Mouse (Mus musculus): ENCODE results near the gene Rabggtb.

Gene Rabggtb

DNA sequence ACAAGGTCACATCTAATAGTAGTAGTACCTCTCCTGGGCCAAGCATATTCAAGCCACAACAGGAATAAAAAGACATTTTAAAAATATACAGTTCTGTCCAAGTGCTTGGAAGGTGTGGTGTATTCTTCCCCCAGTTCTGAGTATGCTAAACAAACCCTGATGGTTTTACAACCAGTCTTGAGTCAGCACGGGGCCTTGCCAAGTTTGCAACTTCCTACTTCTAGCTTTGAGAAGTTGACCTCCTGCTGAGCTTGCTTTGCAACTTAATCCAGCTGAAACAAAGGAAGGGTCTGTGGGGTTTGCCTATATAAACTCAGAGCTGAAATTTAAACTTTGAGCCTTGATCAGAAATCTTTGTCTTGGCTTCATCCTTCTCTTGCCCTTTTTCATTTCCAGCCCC is 4.4 kb upstream of the Rabggtb start:
- DNase-seq: no peak

DNA sequence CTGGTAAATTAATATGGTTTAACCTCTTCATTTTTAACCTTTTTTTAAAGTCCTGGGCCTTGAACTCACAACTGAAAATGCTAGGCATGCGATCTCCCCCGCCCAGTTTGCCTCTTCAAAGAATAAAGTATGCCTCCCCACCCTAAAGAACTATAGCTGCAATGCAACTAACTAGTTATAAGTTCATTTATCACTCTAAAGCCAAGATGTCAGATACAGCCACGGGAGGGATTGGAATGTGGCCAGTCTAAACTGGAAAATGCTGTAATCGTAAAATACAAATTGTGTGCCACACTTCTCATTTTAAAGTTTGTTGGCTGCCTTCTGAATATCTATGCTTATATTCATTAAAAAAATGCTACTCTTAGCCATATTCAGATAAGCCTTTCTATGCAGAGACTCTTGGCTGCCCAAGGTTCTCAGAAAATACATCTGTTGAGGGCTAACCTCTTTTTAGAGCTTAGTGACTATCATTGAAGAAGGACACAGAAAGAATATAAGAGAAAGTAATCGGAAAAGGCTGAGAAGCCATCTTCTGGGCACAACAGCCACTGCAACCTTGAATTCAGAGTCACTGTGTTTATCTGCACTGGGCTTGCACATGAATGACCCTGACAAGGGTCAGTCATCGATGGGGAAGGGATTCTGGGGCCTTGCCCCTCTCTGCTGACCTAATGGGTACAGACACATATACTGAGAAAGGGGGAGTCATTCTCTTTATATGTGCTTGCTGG is 868 bp upstream of the Rabggtb start:
- peak; percentile 13 to 15 for DNase-seq

DNA sequence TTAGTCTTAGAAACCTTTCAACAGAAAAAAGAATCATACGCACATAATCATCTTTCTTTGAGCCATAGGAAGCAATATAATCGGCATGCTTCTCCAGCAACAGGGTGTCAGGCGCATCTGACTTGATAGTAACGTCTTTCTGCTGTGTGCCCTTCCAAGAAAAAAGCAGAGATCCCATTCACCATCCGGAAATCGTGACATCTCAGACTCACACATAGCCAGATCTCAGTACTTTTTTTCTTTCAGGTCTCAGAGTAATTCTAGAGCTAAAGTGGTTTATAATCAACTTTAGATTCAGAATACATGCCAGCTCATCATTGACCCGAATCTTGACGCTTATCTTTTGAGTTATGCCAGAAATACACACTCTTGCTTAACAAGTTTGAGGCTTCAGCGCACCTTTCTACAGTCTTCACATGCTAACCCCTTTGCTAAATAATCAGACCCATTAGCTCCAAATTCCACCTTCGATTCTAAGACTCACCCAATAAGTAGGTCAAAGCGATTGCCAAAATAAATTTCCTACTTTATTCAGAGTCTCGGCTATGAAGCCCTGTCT is 848 bp downstream of the Rabggtb start:
- DNase-seq: no peak

DNA sequence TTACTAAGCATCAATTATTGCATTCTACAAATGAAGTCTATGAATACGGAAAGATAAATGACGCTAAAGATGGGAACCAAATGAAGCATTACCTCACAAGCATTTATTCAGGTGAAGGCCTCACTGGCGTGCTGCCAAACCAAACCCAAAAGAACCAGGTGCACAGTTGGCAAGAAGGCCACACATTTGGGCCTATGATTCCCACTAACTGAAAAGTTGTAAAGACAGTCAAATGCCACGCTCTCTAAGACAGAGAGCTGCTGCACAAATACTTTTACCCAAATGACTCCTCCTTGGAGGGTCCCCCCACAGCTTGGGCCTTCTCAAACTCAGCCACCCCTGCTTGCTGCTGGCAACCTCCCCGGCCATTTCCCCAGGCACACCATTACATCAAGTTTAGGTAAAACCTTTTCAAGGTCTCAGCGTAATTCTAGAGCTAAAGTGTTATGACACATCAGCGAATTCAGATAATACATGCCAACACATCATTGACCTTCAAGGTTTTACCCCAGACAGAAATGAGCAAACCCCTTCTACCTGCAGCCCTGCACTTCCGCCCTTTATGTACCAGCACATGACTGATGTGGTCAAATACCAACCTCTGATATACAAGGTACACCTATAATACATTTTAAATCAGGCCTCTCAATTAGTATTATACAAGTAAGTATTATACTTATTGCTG is 1.5 kb downstream of the Rabggtb start:
- DNase-seq: peak; percentile 43 to 67

DNA sequence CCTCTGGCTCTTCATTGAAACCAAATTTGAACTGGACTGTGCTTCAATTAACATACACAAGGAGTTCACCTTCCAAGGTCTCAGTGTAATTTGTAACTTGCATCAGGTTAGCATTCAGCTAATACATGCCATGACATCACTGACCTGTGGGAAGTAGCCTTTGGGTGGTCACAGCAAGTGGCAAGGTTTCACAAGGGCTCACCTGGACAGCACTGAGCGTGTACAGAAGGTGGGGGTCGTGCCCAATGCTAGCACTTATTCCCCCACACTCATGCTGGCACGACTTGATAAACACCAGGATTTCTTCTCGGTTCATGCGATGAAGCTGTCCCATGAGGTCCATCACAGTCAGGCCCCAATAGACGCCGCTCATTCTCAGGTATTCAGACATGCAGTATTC is 2.3 kb downstream of the Rabggtb start:
- peak in 1 of 2 experiments; percentile 13 for DNase-seq

DNA sequence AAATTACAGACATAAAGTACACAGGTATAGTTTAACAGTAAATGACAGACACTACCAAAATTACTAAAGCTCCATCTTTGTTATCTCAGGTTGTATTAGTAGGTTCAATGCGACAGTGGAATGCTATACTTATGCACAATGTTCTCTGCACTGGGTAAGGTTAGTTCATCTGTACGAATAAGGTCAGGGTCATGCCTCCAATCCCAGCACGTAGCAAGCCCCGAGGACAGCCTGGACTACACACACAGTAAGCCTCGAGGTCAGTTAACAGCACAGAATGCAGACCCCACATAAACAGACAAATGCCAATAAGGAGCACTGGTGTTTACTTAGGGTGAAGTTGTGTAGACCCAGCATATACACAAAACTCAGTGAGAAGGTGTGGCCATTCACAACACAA is 3.9 kb downstream of the Rabggtb start:
- no peak for DNase-seq

DNA sequence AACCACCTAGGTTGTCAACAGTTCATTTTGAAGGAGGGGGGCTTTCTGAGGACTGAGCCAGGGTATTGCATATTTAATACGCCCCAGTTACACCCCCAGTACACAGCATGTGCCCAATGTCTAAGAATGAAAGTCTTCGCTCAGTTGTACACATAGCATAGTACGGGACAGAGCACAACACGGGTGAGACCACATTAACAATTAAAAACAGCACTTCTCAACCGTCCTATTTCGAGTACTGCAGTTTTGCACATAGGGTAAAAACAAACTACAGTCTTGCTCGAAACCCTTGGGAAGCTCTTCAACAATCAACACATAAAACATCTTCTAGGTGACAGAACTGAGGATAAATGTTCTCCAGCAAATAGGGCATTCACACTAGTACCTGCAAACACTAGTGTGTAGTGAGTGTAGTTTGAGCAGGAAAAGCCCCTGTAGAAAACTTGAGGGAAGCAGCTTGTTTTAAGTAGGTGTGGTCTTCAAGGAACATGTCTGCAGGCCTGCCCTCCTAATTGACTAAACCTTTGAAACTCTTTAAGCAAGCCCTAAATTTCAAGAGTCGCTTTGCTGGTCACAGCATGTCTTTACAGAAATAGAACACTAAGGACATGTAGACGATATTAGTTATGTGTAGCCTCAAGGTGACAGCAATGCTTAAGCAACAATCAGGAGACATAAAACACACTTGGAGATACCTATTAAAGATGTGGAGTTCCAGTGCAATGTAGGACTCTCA is 6.5 kb downstream of the Rabggtb start, which contains the start of gene Msh4:
Gene Msh4 (minus strand): TSS at position 3 of the 736 bp plus-strand sequence.
- DNase-seq: no peak

DNA sequence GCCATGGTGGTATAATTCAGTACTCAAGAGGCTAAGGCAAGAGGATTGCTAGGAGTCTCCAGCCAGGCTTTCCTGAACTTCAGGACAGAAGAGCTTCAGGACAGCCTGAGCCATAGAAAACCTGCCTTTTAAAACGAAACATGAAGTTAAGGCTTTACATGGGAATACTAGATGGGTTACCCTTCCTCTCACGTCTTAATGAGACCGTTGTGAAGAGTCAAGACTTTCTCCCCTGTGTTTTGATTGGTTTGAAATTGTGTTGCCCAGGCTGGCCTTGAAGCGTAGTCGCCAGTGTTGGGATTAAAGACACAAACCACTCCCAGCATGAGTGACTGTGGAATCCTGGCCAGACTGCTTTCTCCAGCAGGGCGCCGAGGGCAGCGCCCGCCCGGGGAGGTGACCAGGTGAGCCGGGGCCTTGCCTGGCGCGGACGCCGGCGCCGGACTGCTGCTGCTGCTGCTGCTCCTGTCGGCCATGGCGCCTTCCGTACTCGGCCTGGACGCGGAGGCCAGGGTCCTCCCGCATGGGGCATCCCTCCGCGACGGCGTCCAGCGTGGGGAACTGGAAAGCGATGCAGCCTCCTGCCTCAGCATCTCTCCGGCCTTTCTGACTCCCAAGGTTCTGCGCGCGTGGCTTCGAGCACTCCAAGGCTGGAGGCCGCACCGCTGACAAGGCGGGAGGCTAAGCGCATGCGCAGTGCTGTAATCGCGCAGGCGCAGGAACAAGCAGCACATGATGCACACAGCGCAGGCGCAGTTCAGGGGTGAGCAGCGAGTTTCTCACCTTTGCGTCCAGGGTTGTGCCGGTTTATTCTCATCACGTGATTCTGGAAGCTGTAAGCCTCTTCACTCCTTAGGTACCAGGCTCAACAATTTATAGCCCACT is 7.3 kb downstream of the Rabggtb start:
- peak; percentile 17 to 34 for DNase-seq

DNA sequence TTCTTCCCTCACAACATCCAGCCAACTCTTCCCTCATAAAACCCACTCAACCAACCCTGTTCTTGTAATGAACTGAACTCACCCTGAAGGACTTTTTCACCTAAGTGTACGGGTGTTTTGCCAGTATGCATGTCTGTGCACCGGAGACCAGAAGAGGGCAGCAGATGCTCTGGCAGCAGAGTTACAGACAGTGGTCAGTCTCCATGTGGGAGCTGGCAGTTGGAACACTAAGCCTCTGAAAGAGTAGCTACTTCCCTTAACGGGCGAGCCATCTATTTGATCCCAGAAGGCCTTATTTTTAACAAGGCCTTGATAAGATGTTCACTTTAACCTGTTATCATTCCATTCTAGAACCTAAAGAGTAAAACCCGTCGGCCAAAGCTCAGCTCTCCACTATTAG is 8.2 kb downstream of the Rabggtb start:
- DNase-seq: peak; percentile 54 to 77

DNA sequence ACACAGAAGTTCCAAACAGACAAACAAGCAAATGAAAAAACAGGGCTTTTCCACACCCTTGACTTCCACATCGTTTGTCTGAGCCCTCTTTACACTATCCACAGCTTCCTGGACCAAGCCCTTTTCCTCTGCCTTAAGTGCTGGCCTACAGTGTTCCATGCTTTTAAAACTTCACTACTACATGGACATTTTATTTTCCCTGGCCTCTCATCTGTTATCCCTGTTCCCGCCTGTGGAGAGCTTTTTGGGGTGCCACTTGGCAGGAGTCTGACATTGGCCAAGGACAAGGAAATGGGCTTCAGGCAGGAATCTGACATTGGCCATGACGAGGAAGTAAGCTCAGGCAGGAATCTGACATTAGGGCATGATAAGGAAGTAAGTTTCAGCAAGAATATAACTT is 10.2 kb downstream of the Rabggtb start:
- DNase-seq: no peak

DNA sequence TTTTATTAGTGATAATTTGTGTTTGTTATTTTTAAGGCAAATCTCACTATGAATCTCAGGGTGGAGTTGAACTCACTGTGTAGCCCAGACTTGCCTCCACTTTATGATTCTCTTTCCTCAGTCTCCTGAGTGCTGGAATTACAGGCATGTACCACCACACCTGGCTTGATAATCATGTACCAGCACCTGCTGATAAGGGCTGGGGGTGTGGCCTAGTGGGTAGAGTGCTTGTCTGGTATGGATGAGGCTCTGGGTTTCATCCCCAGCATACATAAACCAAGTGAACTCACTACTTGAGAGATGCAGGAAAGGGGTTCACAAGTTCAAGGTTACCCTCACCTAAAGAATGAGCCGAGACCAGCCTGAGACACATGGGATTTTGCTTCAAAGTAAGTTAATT is 10.9 kb downstream of the Rabggtb start:
- no peak for DNase-seq

DNA sequence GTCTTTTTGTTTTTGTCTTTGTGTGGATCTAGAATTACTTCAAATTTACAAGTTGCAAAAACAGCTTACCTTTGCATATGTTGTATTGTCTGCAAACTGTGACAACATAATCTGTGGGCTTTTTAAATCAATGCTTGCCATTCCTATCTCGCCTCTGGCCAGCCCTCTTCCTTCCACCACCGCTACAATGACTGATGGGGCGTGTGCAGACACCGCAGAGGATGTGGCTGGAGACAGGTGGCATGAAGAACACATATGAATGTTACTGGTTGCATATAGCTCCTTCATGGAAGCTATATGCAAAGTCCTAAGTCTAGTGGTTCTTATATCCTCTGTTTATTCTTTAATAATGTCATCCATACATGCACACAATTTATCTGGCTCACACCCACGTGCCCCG is 15.6 kb downstream of the Rabggtb start:
- DNase-seq: no peak

DNA sequence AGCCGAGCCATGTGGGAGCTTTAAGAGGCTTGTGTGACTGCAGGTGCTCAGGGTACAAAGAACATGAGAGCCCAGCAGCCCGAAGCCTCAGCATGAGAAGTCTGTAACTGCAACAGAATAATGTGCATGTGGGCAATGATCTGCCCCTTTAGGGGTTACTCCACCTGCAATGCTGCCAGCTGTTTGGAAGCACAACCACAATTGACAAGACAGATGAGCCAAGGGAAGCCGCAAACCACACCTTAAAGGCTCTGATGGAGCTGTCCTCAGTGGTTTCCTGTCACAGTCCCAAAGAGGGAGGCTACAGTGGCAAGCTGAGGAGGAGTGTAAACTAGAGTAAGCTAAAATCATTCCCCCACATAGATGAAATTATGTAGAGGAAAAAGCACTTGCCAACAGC is 17.4 kb downstream of the Rabggtb start:
- DNase-seq: no peak

DNA sequence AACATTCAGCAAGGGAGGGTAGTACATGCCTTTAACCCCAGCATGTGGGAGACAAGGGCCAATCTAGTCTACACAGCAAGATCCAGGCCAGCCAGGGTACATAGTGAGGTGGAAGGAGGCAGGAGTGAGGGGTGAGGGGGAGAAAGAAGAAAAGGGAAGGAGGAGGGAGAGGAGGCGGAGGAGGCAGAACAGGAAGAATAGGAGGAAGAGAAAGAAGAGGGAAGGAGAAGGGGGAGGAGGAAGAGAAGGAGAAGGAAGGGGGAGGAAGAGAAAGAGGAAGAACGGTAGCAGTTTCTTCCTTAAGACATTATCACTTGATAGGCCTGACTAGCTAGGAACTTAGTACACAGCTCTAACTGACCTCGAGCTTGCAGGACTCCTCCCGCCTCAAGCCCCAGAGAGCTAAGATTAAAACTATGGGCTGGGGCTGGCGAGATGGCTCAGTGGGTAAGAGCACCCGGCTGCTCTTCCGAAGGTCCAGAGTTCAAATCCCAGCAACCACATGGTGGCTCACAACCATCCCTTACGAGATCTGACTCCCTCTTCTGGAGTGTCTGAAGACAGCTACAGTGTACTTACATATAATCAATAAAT is 23.5 kb downstream of the Rabggtb start:
- no peak for DNase-seq

DNA sequence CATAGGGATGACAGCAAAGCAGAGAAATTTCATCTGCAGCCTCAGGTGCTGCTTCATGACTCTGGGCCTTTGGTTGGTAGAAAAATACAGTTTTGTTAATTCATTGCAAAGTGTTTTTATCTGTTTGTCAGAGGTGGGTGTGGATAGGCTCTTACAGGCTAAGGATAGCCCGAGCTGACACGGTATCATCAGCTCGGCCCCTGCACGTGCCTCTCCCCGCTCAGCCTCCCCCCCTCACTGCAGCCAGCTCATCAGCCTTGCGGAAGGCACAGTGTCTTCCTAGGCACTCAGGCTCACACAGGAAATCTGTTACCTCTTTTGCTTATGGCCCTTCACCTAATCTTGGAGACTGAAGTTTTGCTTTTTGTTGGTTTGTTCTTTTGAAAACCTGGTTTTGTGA is 24.7 kb downstream of the Rabggtb start:
- DNase-seq: no peak

DNA sequence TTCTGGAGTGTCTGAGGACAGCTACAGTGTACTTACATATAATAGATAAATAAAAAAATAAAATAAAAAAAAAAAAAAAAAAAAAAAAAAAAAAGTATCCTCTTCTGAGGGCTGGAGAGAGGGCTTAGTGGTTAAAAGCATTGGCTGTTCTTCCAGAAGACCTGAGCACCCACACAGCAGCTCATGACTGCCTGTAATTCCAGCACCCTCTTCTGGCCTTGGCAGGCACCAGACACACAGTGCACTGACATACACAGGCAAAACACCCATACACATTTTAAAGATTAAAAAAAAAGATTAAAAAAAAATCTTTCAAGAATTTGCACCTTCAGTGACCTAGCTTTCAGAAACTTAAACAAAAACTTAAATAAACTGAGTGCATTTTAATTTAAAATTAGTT is 26.5 kb downstream of the Rabggtb start:
- DNase-seq: no peak

DNA sequence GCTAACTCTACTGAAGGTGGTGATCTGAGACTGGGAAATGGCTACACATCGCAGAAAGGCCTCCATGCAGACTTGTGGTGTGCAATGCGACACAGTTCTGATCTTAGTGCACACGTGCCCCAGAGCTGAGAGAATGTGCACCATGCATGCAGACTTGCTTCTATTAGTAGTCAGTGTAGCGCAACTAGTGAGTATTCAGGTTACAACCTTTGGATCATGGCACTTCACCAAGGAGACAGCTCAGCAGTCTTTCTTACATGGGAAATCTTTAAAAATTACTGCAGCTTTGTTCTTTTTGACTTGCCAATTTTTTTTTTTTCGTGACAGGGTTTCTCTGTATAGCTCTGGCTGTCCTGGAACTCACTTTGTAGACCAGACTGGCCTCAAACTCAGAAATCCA is 41.4 kb downstream of the Rabggtb start:
- no peak for DNase-seq

DNA sequence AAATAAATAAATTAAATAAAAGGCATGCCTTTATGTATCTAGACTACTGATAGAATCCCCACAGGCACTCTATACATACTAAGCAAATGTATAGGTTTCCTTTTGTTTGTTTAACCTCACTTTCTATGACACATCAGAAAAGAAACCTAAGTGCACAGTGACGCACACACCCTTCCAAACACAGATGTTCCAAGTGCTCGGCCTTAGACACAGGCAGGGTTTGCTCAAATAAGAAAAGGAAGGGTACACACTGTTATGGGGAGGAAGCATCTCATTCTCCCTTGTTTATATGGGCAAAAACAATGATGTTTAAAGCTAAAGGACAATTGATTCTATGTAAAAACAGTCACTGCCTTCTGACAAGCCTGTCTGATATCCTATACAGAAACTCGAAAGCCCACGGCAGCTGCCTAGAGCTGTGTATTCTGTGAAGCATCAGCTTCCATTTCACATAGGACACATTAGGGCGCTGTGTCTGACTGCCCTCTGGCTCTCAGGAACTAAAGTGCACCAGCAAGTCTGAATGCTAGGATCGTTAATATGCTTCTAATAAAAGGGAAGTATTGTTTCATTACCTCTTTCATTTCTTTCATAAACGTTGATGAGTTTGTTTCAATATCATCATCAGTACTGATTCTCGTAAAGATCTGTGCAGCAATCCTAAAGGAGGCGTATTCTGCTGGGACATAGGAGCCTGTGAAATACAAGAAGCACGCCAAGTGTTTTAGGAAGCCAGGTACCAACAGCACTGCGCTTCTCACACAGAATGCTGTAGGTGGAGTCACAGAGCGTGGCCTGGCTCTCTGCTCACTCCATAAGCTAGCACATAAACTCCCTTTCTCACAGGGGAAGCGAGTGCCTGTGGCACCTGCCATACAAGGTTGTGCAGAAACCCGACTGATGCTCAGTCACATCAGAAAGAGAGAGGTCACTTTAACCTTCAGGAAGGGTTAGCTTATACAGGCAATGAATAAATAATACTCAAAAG is 45.4 kb downstream of the Rabggtb start:
- peak in 1 of 2 experiments; percentile 11 for DNase-seq

DNA sequence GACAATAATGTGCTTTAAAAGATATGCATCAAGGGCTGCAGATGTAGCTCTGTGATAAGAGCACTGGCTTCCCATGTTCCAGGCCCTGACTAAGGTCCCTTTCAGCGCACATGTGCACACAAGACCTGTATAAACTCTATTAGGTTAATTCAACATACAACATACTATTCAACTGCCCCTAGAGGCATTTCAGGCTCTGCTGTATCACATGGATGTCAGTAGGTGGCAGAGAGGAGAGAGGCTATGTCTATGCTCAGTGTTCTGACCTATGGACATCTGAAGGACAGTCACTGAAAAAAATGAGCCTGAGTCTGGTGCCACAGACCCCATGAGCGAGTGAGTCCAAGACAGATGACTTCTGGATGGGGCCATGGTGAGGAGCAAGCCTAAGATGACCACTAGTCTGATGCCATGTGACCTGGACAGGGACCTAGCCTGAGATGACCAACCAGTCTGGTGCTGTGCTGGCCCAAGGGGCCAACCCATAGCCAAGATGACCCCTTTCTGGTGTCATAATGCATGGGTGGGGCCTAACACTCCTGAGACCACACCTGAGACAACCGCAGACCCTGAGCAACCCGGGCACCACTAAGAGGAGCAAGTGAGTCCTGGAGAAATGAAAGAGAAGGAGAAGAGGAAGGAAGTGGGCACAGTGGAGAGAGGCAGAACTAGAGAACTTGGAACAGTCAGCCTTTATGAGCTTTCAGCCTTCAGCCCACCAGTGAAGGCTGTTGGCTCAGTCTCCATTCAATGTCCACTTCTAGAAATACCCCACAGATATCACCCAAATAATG is 48.0 kb downstream of the Rabggtb start:
- no peak for DNase-seq

DNA sequence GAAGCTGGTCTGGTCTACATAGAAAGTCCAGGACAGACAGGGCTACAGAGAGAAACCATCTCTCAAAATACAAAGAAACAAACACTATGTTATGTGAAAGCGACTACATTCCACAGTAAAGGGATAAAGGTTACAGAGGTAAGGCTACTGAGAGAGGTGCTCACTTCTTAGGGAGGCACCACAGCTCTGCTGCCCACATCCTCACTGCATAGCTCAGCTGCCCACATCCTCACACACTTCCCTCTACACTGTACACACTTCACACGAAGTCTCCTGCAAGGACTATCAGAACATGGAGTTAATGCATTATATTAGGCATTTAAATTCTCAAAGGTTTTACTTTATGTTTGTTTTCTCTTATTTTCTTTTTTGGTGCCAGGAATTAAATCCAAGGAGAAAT is 49.0 kb downstream of the Rabggtb start:
- DNase-seq: no peak

Measured in cerebellum, postnatal 25 days (tissue).